Mouse (Mus musculus) limb, embryonic 10.5 days (tissue): ENCODE data around the gene Tjp3. TPM values are rescaled to one million over a fixed set of nuclear protein-coding genes. Genes with fewer than 3 reads are reported as not detected.

Source experiments
- DNase-seq: peaks from one replicate; pipeline ENCODE4 v3.0.0-alpha.2; 2017; ENCODE audit warnings: low spot score
- H3K27ac ChIP-seq: fragments of 300-500 bp; sonication (generic); 2 replicates; pipeline ENCODE4 v1.5.1; 2016; ENCODE audit warnings: mild to moderate bottlenecking
- H3K27me3 ChIP-seq: fragments of 300-500 bp; sonication (generic); 2 replicates; pipeline ENCODE4 v1.6.1; 2016; ENCODE audit warnings: low read depth, mild to moderate bottlenecking; ENCODE audit not compliant: poor library complexity, severe bottlenecking
- H3K36me3 ChIP-seq: fragments of 300-500 bp; sonication (generic); 2 replicates; pipeline ENCODE4 v1.6.1; 2016; ENCODE audit warnings: mild to moderate bottlenecking, moderate library complexity
- H3K4me1 ChIP-seq: fragments of 300-500 bp; sonication (generic); 2 replicates; pipeline ENCODE4 v1.6.1; 2016
- H3K4me3 ChIP-seq: fragments of 300-500 bp; sonication (generic); 2 replicates; pipeline ENCODE4 v1.5.1; 2016; ENCODE audit warnings: mild to moderate bottlenecking, moderate library complexity
- H3K9me3 ChIP-seq: fragments of 300-500 bp; sonication (generic); replicated peaks from 2 replicates; pipeline ENCODE4 v1.6.1; 2016; ENCODE audit warnings: mild to moderate bottlenecking
- WGBS: fragments of 180-500 bp; shearing (Covaris S2); methylation state at CpG from one replicate; pipeline ENCODE4 v1.1.7; 2016; 5-methylcytosine and 5-hydroxymethylcytosine counted together
- polyA plus RNA-seq: library from polyadenylated mRNA; unstranded; fragments of >200 nt; fragmentation: Nextera tagmentation; extraction: Ambion mirVana; gene quantifications from 2 replicates; pipeline ENCODE4 v1.2.1, GENCODE M21; 2016

Gene Tjp3
- polyA plus RNA-seq, result 4.7 and 5.1 TPM in 2 replicates

DNA sequence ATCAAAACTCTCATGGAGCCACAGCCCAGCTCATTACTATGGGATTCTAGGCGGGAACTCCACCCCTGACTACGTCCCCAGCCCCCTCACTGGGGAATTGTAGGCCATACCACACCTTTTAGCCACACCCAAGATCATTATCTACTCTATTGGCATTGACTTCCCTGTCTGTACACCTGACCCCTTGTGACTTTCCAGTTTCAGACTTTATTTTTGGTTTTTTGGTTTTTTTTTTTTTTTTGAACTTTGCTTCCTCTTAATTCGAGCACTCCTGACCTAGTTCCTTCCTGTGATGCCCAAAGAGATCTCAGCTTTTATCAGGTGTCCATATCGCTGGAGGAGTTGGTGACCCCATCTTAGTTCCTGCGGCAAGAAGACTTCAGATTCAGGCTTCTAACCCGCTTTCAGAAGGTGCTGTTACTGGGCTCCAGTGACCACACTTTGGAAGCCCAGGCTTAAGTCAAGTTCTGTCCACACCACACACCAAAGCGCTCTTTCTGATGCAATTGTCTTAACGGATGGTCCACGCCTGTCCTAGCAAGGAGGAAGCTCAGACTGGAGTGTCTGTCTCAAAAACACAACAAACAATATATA is at the start of gene Tjp3:
Gene Tjp3, minus strand, starts transcription at position 71 of the 594 bp plus-strand sequence.
- peak within 1 kb of the TSS; percentile 83 for H3K4me3 ChIP-seq
- H3K9me3 ChIP-seq, result no peaks in the 10 kb centered on the region
- peaks cover 28% of the 10 kb centered on the region for H3K4me1 ChIP-seq
- peaks cover 52% of the 10 kb centered on the region for H3K27me3 ChIP-seq
- H3K36me3 ChIP-seq, result peaks cover 18% of the 10 kb centered on the region
- WGBS, result 76% methylated on average over 9 of the region's 9 CpGs
- DNase-seq, result no peak
- H3K27ac ChIP-seq, result no peak within 1 kb of the TSS

DNA sequence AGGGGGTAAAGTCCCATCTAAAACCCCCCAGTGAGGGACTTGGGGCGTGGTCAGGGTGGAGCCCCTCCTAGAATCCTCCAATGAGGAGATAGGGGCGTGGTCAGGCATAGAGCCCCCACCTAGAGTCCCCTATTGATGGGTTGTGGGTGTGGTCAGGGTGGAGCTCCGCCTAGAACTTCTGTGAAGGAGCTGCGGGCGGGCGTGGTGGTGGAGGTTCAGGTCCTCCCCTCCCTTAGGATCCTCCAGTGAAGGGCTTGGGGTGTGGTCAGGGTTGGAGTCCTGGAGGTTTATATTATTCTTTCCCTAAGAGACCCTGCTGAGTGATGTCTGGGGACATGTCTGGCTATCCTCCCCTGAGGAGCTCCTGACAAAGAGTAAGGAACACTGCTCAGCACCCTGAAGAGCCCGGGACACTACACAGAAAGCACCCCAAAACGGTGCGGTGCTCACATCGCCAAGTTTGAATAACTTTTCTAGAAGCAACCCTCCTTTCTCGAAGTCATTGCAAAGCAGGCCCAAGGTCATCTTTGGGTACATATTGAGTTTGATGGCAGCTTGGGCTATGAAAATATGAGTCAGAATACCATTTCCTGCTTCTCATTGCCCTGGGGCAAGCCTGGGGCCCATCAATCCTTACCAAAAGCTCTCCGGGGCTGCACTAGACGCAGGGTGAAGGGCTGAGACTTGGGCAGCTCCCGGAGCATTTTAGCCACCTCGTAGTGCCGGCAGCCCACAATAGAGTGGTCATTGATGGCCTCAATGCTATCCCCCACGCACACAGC is 49.4 kb upstream of the Tjp3 start:
- Histone ChIP-seq H3K4me3 (no peak overlapping the region), H3K27me3 (peaks cover 79% of the 10 kb centered on the region), H3K36me3 (peaks cover 7% of the 10 kb centered on the region), H3K4me1 (peaks cover 29% of the 10 kb centered on the region), H3K9me3 (no peaks in the 10 kb centered on the region), H3K27ac (no peak overlapping the region)
- 41% methylated on average over 17 of the region's 17 CpGs for WGBS
- DNase-seq, result no peak

DNA sequence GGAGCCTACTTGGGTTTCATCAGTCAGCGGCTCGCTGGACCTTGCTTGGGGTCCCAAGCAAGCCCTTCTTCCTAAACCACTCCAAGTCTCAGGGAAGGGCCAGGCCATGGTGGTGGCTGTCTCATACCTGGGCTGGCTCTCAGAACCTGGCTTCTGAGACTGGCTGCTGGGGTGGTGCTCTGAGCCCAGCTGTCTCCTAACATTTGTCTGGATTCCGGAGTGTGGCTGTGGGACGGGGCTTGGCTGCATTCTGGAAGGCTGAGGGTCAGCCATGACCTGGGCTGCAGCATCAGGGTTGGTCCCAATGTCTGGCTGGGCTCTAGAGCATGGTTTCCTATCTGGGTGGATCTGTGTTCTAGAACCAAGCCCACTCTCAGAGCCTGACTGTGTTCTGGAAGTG is 45.2 kb upstream of the Tjp3 start:
- Histone ChIP-seq H3K27ac (peak overlapping the region; percentile 86), H3K4me3 (0 out of 2 replicates have a peak overlapping the region, but pooled peaks have one; percentile 23), H3K36me3 (peaks cover 5% of the 10 kb centered on the region; the same call in 1 of the 2 replicates), H3K27me3 (peaks cover 64% of the 10 kb centered on the region), H3K9me3 (no peaks in the 10 kb centered on the region), H3K4me1 (peaks cover 44% of the 10 kb centered on the region)
- DNase-seq, result no peak
- 85% methylated on average over 4 of the region's 4 CpGs for WGBS

DNA sequence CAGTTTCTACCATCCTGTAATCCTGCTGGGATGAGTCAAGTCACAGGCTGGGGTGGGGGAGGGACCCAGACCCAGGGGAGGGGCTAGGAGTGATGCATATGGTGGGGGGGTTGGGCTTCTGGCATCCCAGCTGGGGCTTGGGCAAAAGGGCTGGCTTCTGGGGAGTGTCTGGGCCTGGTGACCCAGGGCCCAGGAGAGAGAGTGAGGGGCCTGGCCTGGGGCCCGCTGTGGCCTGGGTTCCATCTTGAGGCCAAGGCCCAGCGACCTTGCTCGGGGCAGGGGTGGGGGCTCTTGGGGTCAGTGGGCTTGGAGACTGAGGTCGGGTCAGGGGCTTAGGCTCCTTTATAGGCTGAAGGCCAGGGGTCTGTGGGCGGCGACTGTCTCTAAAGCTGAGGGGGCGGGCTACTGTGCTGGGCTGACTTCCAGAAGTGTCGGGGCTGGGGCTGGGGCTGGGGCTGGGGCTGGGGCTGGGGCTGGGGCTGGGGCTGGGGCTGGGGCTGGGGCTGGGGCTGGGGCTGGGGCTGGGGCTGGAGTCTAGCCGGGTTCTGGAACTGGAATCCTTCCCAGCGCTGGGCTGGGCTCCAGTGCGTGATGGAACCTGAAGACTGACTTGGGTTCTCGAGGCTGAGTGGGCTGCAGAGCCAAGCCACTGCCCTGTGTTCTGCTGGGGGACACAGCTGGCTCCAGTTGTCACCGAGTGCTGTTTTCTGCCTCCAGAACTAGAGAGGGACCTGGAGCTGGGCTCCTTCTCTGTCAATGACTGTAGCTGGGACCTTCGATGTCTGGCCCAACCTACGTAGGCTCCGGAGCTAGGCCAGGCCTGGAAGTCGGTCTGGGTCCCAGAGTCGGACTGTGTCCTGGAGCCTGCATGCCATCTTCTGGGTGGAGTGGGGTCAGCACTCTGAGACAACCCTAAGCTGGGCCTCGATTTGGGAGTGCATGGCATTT is 44.3 kb upstream of the Tjp3 start:
- peak overlapping the region; percentile 23 for H3K4me3 ChIP-seq

DNA sequence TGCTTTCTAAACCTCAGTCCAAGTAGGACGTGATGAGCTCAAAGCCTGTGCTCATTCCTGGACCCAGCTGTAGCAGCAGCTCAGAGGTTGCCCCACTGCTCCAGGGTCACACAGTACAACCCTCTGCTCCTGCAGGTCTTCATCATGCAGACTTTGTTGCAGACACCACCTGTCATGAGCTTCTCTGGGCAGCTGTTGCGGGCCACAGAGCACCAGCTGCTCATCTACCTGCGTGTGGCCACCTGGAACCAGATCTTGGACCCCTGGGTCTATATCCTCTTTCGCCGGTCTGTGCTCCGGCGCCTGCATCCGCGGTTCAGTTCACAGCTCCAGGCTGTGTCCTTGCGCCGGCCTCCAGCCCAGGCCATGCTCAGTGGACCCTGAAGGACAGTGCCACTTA is 42.9 kb upstream of the Tjp3 start:
- WGBS, result 73% methylated on average over 11 of the region's 11 CpGs
- DNase-seq, result no peak
- Histone ChIP-seq H3K4me3 (no peak overlapping the region), H3K36me3 (peaks cover 10% of the 10 kb centered on the region; the same call in 1 of the 2 replicates), H3K9me3 (no peaks in the 10 kb centered on the region), H3K27ac (0 out of 2 replicates have a peak overlapping the region, but pooled peaks have one; percentile 86), H3K4me1 (peaks cover 45% of the 10 kb centered on the region), H3K27me3 (peaks cover 49% of the 10 kb centered on the region)

More for the DNA sequence above, 44.3 kb upstream of the Tjp3 start:
- Histone ChIP-seq H3K27me3 (peaks cover 58% of the 10 kb centered on the region), H3K4me1 (peaks cover 37% of the 10 kb centered on the region), H3K9me3 (no peaks in the 10 kb centered on the region), H3K36me3 (peaks cover 5% of the 10 kb centered on the region; the same call in 1 of the 2 replicates), H3K27ac (peak overlapping the region; percentile 86)
- WGBS, result 31% methylated on average over 19 of the region's 19 CpGs
- no peak for DNase-seq

DNA sequence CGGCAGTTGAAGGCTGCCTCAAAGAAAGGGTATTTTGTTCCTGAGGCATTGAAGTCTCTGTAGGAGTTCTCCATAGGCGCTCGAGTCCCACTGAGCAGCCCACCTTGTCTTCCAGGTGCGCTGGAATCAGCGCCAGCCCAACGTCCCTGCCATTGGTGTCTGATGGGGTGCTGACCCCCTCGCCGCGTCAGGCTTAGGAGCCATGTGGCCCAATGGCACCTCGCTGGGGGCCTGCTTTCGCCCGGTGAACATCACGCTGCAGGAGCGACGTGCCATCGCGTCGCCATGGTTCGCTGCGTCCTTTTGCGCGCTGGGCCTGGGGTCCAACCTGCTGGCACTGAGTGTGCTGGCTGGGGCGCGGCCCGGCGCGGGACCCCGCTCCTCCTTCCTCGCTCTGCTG is 40.9 kb upstream of the Tjp3 start:
- Histone ChIP-seq H3K4me3 (peak overlapping the region; percentile 32), H3K4me1 (peaks cover 63% of the 10 kb centered on the region), H3K36me3 (peaks cover 24% of the 10 kb centered on the region), H3K27ac (peak overlapping the region; percentile 75), H3K27me3 (peaks cover 33% of the 10 kb centered on the region), H3K9me3 (no peaks in the 10 kb centered on the region)
- 15% methylated on average over 29 of the region's 29 CpGs for WGBS
- no peak for DNase-seq

DNA sequence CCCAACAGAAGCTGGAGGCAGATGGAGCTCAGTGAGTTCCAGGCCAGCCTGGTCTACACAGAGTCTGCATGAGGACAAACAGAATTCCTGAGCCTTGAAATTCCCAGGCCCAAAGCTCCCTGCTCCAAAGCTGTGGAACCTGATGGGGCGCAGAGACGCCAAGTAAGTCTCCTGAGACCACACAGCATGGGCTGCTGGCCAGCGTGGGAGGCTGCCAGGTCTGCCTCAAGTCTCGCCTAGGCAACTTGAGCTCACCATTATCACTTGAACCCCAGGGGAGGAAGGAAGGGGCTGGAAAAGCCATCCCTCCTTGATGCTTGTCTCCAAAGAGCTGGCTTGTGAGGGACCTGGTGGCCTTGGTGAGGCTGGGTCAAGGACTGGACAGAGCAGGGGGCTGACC is 38.6 kb upstream of the Tjp3 start:
- WGBS, result 70% methylated on average over 4 of the region's 4 CpGs
- H3K9me3 ChIP-seq, result no peaks in the 10 kb centered on the region
- 0 out of 2 replicates have a peak overlapping the region, but pooled peaks have one; percentile 11 for H3K4me3 ChIP-seq
- H3K4me1 ChIP-seq, result peaks cover 58% of the 10 kb centered on the region
- DNase-seq, result no peak
- H3K27me3 ChIP-seq, result peaks cover 23% of the 10 kb centered on the region
- H3K36me3 ChIP-seq, result peaks cover 47% of the 10 kb centered on the region
- H3K27ac ChIP-seq, result peak overlapping the region; percentile 64

DNA sequence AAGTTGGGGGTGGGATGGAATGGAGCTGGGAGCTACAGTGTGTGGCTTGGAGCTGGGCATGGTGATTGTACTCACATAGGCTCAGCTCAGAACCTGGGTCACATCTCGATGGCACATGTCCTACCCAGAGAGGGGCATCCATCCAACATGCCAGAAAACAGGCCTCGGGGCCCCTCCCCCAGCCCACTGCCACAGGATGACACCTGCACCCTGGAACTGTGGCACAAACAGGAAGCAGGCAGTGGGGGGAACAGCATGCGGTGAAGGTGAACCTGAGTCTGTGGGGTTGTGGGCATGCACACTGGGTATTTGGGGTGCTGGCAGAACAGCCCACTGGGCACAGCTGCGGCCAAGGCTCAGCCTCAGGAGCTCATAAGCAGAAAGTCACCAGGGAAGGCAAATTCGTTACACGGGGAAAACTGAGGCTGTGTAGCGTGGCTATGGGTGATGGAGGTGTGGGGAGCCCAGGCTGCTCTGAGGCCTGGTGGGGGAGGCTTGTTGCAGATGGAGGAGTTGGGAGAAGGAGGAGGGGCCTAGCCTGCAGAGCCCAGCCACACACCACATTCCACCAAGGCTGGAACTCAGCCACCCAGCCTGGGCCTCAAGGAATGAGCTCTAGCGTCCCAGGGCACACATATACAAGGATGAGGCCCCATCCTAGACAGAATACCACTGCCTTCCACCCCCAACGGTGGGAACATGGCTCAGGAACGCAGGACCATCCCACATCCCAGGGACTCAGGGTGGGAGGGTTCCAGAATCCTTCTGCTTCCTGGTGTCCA is 38.0 kb upstream of the Tjp3 start:
- WGBS, result 69% methylated on average over 10 of the region's 10 CpGs
- no peaks in the 10 kb centered on the region for H3K9me3 ChIP-seq
- peak overlapping the region; percentile 64 for H3K27ac ChIP-seq
- H3K36me3 ChIP-seq, result peaks cover 53% of the 10 kb centered on the region
- peaks cover 52% of the 10 kb centered on the region for H3K4me1 ChIP-seq
- H3K27me3 ChIP-seq, result peaks cover 23% of the 10 kb centered on the region
- no peak for DNase-seq
- 0 out of 2 replicates have a peak overlapping the region, but pooled peaks have one; percentile 11 for H3K4me3 ChIP-seq

DNA sequence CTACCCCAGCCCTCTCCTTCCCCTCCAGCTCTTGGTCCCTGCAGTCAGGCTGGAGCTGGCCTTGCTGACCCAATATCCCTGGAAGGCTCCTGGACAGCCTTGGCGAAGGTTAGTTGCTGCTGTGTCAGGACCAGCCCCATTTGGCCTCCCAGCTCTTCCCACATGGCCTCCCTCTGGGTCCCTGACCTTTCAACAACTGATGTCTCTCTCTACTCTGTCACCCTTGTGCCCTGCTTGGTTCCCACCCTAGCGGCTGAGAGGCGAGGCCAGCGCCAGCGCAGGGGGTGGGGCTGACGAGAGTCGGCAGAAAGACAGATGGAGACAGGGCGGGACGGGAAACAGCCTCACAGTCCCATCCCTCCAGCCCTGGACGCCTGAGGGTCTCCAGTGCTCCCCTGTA is 37.0 kb upstream of the Tjp3 start, which contains the start of gene Tbxa2r:
Gene Tbxa2r, plus strand, starts transcription at position 346 of the 400 bp plus-strand sequence.
- H3K36me3 ChIP-seq, result peaks cover 63% of the 10 kb centered on the region
- H3K27ac ChIP-seq, result peak within 1 kb of the TSS; percentile 64
- 0 out of 2 replicates have a peak within 1 kb of the TSS, but pooled peaks have one; percentile 11 for H3K4me3 ChIP-seq
- DNase-seq, result no peak
- H3K27me3 ChIP-seq, result peaks cover 21% of the 10 kb centered on the region
- H3K4me1 ChIP-seq, result peaks cover 52% of the 10 kb centered on the region
- no peaks in the 10 kb centered on the region for H3K9me3 ChIP-seq
- WGBS, result 7% methylated on average over 10 of the region's 10 CpGs

DNA sequence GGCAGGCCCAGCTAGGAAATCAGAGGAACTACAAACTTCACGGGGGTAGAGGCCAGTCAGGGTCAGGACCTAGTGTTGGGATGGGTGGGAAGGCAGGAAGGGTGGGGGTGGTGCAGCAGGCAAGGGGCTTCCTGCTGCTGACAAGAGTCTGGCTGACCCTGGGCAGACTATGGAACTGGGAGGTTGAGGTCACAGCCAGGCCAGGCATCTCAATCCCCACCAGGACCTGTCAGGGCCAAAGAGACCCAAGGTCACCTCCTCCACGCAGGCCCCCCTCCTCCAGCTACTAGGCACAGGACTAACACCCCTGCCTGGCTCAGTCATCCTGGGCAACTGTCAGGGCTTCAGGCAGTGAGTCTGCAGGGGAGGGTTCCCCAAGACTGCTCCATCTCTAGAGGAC is 36.6 kb upstream of the Tjp3 start:
- Histone ChIP-seq H3K9me3 (no peaks in the 10 kb centered on the region), H3K27me3 (peaks cover 17% of the 10 kb centered on the region), H3K27ac (peak overlapping the region; percentile 37), H3K4me3 (no peak overlapping the region), H3K4me1 (peaks cover 51% of the 10 kb centered on the region), H3K36me3 (peaks cover 66% of the 10 kb centered on the region)
- DNase-seq, result no peak
- WGBS, result 6% methylated on average over 2 of the region's 2 CpGs

DNA sequence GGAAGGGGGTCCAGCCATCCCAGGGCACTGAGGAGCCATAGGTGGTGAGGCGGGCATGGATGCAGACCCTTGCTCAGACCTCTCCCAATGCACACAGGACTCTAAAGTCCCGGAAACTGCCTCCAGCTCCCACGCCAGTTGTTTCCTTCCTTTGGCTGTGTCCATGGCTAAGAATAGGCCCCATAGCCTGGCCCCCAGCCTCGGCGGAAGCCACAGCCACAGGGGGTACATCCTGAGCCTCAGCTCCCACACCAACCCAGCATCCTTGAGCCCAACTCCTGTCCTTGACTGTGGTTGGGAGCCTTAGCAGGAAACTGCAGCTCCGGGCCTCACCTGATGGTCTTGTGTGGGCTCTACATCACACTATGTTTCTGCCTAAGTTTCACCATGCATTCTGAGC is 35.5 kb upstream of the Tjp3 start:
- H3K9me3 ChIP-seq, result no peaks in the 10 kb centered on the region
- peaks cover 53% of the 10 kb centered on the region for H3K4me1 ChIP-seq
- no peak overlapping the region for H3K4me3 ChIP-seq
- 87% methylated on average over 6 of the region's 6 CpGs for WGBS
- H3K27me3 ChIP-seq, result peaks cover 6% of the 10 kb centered on the region
- H3K36me3 ChIP-seq, result peaks cover 71% of the 10 kb centered on the region
- no peak for DNase-seq
- peak overlapping the region; percentile 27; the same call in 1 of the 2 replicates for H3K27ac ChIP-seq
